Mouse (Mus musculus) left cerebral cortex, postnatal 36 days (tissue): Measurements from ENCODE around the gene Olfm4. TPM values are rescaled to one million over a fixed set of nuclear protein-coding genes. Genes with fewer than 3 reads are reported as not detected.

Experiments used
- DNase-seq, 2 experiments: peaks; one replicate each; pipeline ENCODE4 v3.0.0; 2021 to 2022; ENCODE audit warnings: low spot score in 2 of 2, mixed read lengths in 1 of 2
- intact Hi-C: fragments of 180-260 bp; cut with DNase I; formaldehyde crosslinking; loops from one replicate; pipeline ENCODE4 v1.15.1; 2025
- total RNA-seq, 2 experiments: library from RNA; stranded (reverse); gene quantifications; 2 replicates each; pipeline ENCODE4 v1.2.3; 2021

Gene Olfm4
- total RNA-seq, result under 1 TPM; 0.69 to 0.93 TPM

GRCm38 (mm10) chr14:79983781-79984180 lies at the start of gene Olfm4:
Gene Olfm4, plus strand, starts transcription at chr14:79984081.
- no peak for DNase-seq
- intact Hi-C loops, result no loop called here

DNA sequence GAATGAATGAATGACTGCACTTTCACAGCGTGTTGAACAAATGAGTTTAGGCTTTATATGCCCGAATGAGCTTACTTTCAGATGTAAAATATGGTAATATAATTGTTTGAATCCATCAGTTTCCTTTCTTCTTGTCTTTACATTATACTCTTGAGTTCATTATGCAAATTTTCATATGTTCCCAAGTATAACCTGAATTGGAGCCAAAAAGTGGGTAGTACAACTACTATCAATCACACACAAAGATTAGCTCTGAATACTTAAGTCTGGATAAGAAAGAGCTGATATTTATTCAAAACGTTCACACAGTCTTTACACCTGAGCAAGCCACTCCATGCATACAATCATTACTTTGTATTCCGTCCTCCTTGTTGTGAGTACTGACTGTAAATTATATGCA lies 49.5 kb upstream of the Olfm4 start:
- no peak for DNase-seq
- intact Hi-C loops, result no loop called here

GRCm38 (mm10) chr14:79936879-79937468 lies 46.9 kb upstream of the Olfm4 start:
- intact Hi-C loops, result no loop called here
- no peak for DNase-seq

GRCm38 (mm10) chr14:79945876-79946275 lies 38.0 kb upstream of the Olfm4 start:
- DNase-seq, result no peak
- intact Hi-C loops, result no loop called here

DNA sequence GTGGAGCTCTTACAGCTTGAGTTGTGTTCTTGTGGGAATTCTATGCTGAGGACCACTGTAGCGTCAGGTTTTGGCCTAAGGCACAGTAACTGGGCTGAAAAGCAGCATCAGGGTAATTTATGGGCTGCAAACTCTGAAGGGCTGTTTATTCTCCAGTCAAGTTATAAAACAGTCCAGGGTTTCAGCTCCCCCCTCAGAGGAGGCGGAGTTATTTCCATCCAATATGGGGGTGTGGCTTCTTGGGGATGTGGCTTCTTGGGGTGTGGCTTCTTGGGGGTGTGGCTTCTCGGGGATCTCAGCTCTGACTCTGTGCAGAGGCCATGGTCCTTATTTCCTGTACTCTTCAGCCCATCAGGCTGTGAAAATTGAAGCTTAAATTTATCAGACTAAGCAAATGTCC lies 28.2 kb upstream of the Olfm4 start:
- no peak for DNase-seq
- intact Hi-C loops, result no loop called here

- intact Hi-C loops, result no loop called here
- DNase-seq, result no peak
Observed at GRCm38 (mm10) chr14:79957789-79958487, 25.9 kb upstream of the Olfm4 start.

- intact Hi-C loops, result no loop called here
- no peak for DNase-seq
Observed at GRCm38 (mm10) chr14:79961187-79961586, 22.7 kb upstream of the Olfm4 start.

GRCm38 (mm10) chr14:79961602-79962001 lies 22.3 kb upstream of the Olfm4 start:
- DNase-seq, result no peak
- intact Hi-C loops, result no loop called here

DNA sequence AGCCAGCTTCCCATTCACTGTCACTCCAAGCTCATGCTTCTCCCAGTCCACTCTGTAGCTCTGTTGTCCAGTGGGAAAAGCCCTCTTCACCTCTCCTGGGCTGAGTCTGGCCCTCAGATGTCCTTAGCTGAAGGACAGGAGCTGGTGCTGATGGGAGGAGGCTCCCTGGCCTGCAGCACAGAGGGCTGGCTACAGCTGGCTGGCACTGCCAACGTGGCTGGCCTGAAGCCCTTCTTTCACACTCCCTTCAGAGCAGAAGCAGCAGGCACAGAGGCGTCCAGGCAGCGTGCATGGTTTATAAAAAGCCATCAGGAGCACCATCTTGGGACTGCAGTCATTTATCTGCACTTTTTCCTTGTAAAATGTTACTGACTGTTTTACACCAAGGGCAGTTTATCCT lies 13.7 kb upstream of the Olfm4 start:
- intact Hi-C loops, result no loop called here
- DNase-seq, result peak; percentile 41 to 43

GRCm38 (mm10) chr14:79970928-79971738 lies 12.7 kb upstream of the Olfm4 start:
- intact Hi-C loops, result no loop called here
- no peak for DNase-seq

DNA sequence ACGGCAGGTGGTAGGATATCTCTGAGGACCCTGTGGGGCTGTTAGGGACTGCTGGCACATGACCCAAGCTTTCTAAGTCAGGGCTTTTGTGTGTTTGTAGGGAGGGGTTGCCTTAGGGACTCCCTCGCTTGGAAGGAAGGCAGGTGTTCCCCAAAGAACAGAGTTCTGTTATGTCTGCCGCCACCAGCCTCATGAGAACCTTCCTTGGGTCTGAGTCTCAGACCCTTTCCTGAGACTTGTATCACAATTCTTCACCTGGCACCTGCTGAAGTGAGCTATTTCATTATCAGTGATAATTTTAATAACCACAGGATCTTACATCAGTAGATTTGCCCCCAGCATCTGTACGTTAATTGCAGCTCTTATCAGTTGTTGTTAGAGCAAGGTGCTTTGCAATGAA lies 2.4 kb upstream of the Olfm4 start:
- intact Hi-C loops, result no loop called here
- no peak for DNase-seq

- DNase-seq, result no peak
- intact Hi-C loops, result no loop called here
Observed at GRCm38 (mm10) chr14:79985137-79985670, 1.3 kb downstream of the Olfm4 start.

DNA sequence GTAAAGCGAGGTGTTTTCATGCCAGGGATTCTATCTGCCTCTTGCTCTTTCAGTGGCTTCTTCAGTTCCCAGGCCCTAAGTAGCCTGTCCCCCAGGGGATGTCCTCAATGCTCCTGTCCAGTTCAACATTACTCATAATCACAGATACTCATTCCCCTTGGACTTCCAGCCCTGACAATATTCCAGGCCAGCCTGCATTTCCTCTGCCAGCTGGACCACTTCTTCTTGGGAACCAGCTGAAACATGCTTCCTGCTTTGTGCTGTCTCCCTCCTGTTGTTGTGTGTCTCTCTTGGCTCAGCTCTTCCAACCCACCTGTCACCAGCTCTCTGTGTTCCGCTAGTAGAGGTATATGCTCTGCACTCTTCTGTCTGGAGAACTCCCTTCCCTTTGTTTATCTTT lies 1.8 kb downstream of the Olfm4 start:
- no peak for DNase-seq
- intact Hi-C loops, result no loop called here

GRCm38 (mm10) chr14:79986831-79987230 lies 3.0 kb downstream of the Olfm4 start:
- no peak for DNase-seq
- intact Hi-C loops, result no loop called here

DNA sequence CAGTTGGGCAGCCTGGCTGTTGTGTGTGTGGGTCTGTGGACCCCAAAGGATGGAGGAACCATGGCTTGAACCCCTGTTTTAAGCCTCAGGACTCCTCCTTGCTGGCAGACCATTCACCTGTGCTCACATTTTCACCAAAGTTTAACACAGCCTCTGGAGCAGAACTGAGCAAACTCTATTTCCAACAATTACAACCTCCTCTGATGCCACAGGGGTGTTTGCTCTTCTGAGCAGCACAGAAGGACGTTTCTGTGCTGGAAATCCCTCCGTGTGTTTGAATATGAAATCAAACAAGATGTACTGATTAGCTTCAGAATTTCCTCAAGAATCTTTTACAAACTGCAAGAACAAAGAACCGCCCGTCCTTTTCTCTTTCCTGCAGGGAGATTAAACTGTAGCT lies 5.9 kb downstream of the Olfm4 start:
- DNase-seq, result no peak
- intact Hi-C loops, result no loop called here

DNA sequence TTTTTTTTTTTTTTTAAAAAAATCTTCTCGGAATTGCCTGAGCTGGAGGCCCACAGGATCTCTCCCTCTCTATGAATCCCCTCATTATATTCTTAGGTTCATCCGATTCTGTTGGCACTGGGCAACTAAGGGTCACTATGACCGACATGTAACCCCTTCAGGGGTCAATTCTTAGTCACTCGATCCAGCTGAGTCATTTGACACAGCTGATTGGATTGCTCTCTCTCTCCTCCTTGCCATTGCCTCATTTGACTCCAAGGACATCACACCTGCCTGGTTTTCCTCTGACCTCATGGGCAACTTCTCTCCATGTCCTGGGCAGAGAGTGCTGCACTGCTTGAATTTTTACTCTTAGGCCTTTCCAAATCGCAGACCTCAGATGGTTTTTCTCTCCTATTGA lies 6.7 kb downstream of the Olfm4 start:
- intact Hi-C loops, result no loop called here
- DNase-seq, result no peak

DNA sequence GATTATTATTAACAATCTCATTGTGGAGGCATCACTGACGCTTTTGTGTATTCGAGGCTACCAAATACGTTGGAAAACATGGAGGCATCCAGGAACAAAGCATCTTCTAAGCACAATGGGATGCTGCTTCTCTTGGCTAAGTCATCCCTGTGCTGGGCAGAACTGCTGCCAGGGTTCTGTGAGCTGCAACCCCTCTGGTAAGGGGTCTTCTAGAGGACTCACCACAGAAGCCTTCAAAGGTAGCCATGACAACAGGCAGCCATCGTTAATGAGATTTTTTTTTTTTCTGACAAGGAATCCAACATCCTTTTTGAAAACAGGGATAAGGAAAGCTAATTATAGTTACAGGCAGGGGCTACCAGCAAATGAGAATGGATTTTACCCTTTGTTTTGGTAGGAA lies 13.7 kb downstream of the Olfm4 start:
- intact Hi-C loops, result no loop called here
- DNase-seq, result no peak

GRCm38 (mm10) chr14:80000110-80000531 lies 16.2 kb downstream of the Olfm4 start:
- intact Hi-C loops, result no loop called here
- no peak for DNase-seq

- intact Hi-C loops, result no loop called here
- no peak for DNase-seq
Observed at GRCm38 (mm10) chr14:80007686-80008085, 23.8 kb downstream of the Olfm4 start.

GRCm38 (mm10) chr14:80010426-80010825 lies 26.5 kb downstream of the Olfm4 start:
- intact Hi-C loops, result no loop called here
- DNase-seq, result no peak

DNA sequence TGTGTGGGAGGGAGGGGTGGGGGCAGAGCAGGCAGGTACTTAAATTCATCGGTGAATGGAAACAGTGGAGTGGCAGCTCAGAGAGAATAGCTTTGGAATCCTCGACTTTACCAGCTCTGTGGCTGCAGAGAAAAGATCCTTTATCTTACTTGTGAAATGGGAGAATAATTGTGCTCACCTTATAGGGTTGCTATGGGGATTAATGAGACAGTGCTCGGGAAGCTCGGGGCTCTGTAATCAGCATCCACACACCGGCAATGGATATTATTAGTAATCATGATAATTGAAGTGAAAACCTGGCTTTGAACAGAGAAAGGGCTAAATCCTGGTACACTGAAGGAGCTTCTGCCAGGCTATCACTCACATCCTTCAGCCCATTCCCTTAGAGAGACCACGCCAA lies 31.1 kb downstream of the Olfm4 start:
- intact Hi-C loops, result no loop called here
- no peak for DNase-seq
